Mouse (Mus musculus): ENCODE data around the gene Lyg1. TPM values are rescaled to one million over a fixed set of nuclear protein-coding genes. Genes with fewer than 3 reads are reported as not detected.

Lyg1 gene
- polyA plus RNA-seq (2015; fragmentation: Nextera tagmentation; extraction: Ambion mirVana), result not detected in 2 replicates

DNA sequence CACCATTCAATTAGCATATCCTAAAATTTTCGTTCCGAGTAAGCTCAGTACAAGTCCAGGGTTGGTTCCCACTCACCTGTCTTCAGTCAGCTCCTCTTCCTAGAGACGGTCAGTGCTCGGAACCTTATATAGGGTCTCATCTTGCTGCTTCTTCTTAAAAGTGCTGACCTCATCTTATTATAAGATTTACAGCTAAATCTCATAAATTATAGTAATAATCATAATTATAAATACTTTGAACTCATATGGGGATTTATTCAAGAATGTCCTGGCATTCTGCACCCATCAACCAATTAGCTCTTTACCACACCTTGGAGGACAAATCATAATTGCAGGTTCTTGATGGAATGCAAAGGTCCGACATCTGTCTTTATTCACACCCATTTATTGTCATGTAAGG lies at the start of gene Lyg1:
Lyg1 (minus strand) TSS at position 101 of the 400 bp plus-strand sequence.
- H3K27me3 ChIP-seq, result no peaks in the 10 kb centered on the region
- no peaks in the 10 kb centered on the region for H3K9me3 ChIP-seq
- no peak for ATAC-seq (replicated peaks)
- H3K4me1 ChIP-seq, result peaks cover 7% of the 10 kb centered on the region; the same call in 1 of the 2 replicates
- H3K27ac ChIP-seq (replicated peaks), result no peak within 1 kb of the TSS
- H3K36me3 ChIP-seq, result no peaks in the 10 kb centered on the region
- H3K9ac ChIP-seq (replicated peaks), result no peak within 1 kb of the TSS
- WGBS, result 78% methylated on average over 5 of the region's 5 CpGs
- H3K4me3 ChIP-seq, result no peak within 1 kb of the TSS
- no peak within 1 kb of the TSS for H3K4me2 ChIP-seq (replicated peaks)

- WGBS, result 85% methylated on average over 3 of the region's 3 CpGs
- H3K4me3 ChIP-seq, result no peak overlapping the region
Measured at GRCm38 (mm10) chr1:38006741-38007140, 49.2 kb upstream of the Lyg1 start.

GRCm38 (mm10) chr1:38003046-38003445 lies 45.5 kb upstream of the Lyg1 start:
- H3K4me3 ChIP-seq, result no peak overlapping the region
- no peak overlapping the region for H3K4me2 ChIP-seq (replicated peaks)
- no peak for ATAC-seq (replicated peaks)
- WGBS, result 92% methylated on average over 3 of the region's 3 CpGs
- no peaks in the 10 kb centered on the region for H3K9me3 ChIP-seq
- no peaks in the 10 kb centered on the region for H3K36me3 ChIP-seq
- peaks cover 12% of the 10 kb centered on the region for H3K4me1 ChIP-seq
- no peaks in the 10 kb centered on the region for H3K27me3 ChIP-seq
- no peak overlapping the region for H3K9ac ChIP-seq (replicated peaks)
- H3K27ac ChIP-seq (replicated peaks), result no peak overlapping the region

More at GRCm38 (mm10) chr1:38006741-38007140, 49.2 kb upstream of the Lyg1 start:
- H3K4me2 ChIP-seq (replicated peaks), result no peak overlapping the region
- no peak for ATAC-seq (replicated peaks)
- H3K27ac ChIP-seq (replicated peaks), result no peak overlapping the region
- no peaks in the 10 kb centered on the region for H3K4me1 ChIP-seq
- H3K36me3 ChIP-seq, result no peaks in the 10 kb centered on the region
- no peaks in the 10 kb centered on the region for H3K9me3 ChIP-seq
- H3K27me3 ChIP-seq, result no peaks in the 10 kb centered on the region
- H3K9ac ChIP-seq (replicated peaks), result no peak overlapping the region

GRCm38 (mm10) chr1:38001956-38002355 lies 44.4 kb upstream of the Lyg1 start:
- no peaks in the 10 kb centered on the region for H3K27me3 ChIP-seq
- no peaks in the 10 kb centered on the region for H3K36me3 ChIP-seq
- no peak overlapping the region for H3K4me3 ChIP-seq
- H3K9ac ChIP-seq (replicated peaks), result no peak overlapping the region
- H3K4me2 ChIP-seq (replicated peaks), result no peak overlapping the region
- 95% methylated on average over 9 of the region's 9 CpGs for WGBS
- H3K27ac ChIP-seq (replicated peaks), result no peak overlapping the region
- H3K9me3 ChIP-seq, result no peaks in the 10 kb centered on the region
- H3K4me1 ChIP-seq, result peaks cover 12% of the 10 kb centered on the region
- no peak for ATAC-seq (replicated peaks)

GRCm38 (mm10) chr1:38000844-38001243 lies 43.3 kb upstream of the Lyg1 start:
- ATAC-seq (replicated peaks), result no peak
- H3K9ac ChIP-seq (replicated peaks), result no peak overlapping the region
- WGBS, result 98% methylated on average over 8 of the region's 8 CpGs
- H3K27me3 ChIP-seq, result no peaks in the 10 kb centered on the region
- H3K4me3 ChIP-seq, result no peak overlapping the region
- no peaks in the 10 kb centered on the region for H3K9me3 ChIP-seq
- no peaks in the 10 kb centered on the region for H3K36me3 ChIP-seq
- H3K4me2 ChIP-seq (replicated peaks), result no peak overlapping the region
- peaks cover 18% of the 10 kb centered on the region for H3K4me1 ChIP-seq
- no peak overlapping the region for H3K27ac ChIP-seq (replicated peaks)

DNA sequence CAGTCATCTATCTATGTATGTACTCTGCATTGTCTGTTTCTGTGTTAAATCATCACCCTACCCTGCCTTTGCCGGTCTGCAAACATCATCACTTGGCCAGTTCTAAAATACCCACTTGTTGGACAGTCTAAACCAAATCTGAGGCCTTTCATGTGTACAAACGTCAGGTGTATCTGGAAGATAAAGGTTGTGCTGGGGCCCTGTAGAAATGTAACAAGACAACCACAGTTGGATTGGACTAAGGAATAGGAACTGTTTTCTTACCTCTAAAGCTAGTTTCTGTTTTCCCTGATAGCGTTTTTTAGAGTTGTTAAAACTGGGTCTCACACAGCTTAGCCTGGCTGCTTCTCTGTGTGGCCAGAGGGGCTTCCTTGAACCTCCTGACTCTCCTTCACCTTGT lies 42.0 kb upstream of the Lyg1 start:
- 87% methylated on average over 3 of the region's 3 CpGs for WGBS
- no peak for ATAC-seq (replicated peaks)
- H3K27me3 ChIP-seq, result no peaks in the 10 kb centered on the region
- peaks cover 18% of the 10 kb centered on the region for H3K4me1 ChIP-seq
- H3K9me3 ChIP-seq, result no peaks in the 10 kb centered on the region
- peaks cover 9% of the 10 kb centered on the region for H3K36me3 ChIP-seq
- no peak overlapping the region for H3K27ac ChIP-seq (replicated peaks)
- H3K4me3 ChIP-seq, result peak overlapping the region; percentile 80; the same call in 1 of the 2 replicates
- H3K4me2 ChIP-seq (replicated peaks), result no peak overlapping the region
- no peak overlapping the region for H3K9ac ChIP-seq (replicated peaks)

GRCm38 (mm10) chr1:37998371-37999199 lies 41.0 kb upstream of the Lyg1 start:
- ATAC-seq (replicated peaks), result no peak
- peak overlapping the region; percentile 74 for H3K9ac ChIP-seq (replicated peaks)
- no peaks in the 10 kb centered on the region for H3K27me3 ChIP-seq
- H3K27ac ChIP-seq (replicated peaks), result peak overlapping the region; percentile 95
- WGBS, result 5% methylated on average over 39 of the region's 47 CpGs
- H3K4me2 ChIP-seq (replicated peaks), result peak overlapping the region; percentile 64
- peak overlapping the region; percentile 80 for H3K4me3 ChIP-seq
- H3K9me3 ChIP-seq, result no peaks in the 10 kb centered on the region
- H3K36me3 ChIP-seq, result peaks cover 19% of the 10 kb centered on the region
- peaks cover 18% of the 10 kb centered on the region for H3K4me1 ChIP-seq

DNA sequence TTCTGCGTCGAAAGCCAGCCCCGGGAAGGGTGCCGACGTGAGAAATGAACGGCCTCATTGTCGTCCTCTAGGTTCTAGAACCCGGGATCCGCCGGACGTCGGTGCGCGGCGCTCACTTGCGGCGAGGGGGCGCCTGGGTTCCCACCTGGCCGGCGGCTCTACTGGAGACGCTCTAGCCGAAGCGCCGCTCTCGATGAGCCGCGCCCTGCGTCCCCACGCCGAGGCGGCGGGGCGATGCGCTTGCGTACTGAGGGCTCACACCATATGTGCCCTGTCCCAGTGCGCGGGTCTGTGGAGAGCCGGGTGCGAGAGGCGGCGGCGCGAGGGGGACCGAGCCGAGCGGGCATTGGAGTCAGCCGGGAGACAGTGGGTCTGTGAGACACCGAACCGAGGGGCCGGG lies 40.3 kb upstream of the Lyg1 start, which contains the start of the genes Txndc9 and Eif5b:
Txndc9 (minus strand) TSS at position 27 of the 400 bp plus-strand sequence.
Eif5b (plus strand) TSS at position 144 of the 400 bp plus-strand sequence.
- H3K9ac ChIP-seq (replicated peaks), result peak within 1 kb of the TSS; percentile 74
- peaks cover 24% of the 10 kb centered on the region for H3K36me3 ChIP-seq
- under 1% methylated on average over 50 of the region's 50 CpGs for WGBS
- peak within 1 kb of the TSS; percentile 80 for H3K4me3 ChIP-seq
- H3K9me3 ChIP-seq, result no peaks in the 10 kb centered on the region
- peak within 1 kb of the TSS; percentile 64 for H3K4me2 ChIP-seq (replicated peaks)
- peak within 1 kb of the TSS; percentile 95 for H3K27ac ChIP-seq (replicated peaks)
- peak; percentile 94 for ATAC-seq (replicated peaks)
- H3K27me3 ChIP-seq, result no peaks in the 10 kb centered on the region
- H3K4me1 ChIP-seq, result peaks cover 18% of the 10 kb centered on the region

DNA sequence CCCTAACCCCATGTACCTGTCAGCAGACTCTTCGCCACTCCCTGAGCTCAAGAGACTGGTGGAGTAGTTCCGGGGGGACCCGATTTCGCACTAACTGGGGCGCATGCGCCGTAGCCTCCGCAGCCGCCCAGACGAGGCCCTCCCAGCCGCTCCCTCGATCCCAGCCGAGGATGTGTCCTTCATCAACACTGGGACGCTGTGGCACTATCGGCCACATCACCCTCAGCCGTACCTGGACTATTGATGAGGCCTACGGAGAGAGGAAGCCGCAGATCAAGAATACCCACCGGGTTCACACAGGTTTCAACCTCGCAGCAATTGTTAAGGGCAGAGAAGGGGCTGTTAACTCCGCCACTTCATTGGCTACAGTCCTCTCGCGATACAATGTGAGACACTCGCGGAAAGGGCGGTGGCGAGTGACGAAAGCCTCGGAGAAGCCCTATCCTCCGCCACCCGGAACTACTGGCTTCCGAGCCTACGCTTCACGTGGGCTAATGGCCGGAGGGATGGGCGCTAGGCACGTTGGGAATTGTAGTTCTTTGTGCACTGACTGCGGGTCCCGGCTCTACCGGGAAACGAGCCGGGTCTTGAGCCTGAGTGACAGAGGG lies 39.4 kb upstream of the Lyg1 start:
- Histone ChIP-seq H3K4me1 (peaks cover 18% of the 10 kb centered on the region), H3K9ac (replicated peaks) (peak overlapping the region; percentile 74), H3K4me3 (peak overlapping the region; percentile 80), H3K27me3 (no peaks in the 10 kb centered on the region), H3K9me3 (no peaks in the 10 kb centered on the region), H3K4me2 (replicated peaks) (peak overlapping the region; percentile 64), H3K27ac (replicated peaks) (peak overlapping the region; percentile 95), H3K36me3 (peaks cover 31% of the 10 kb centered on the region)
- peak; percentile 97 for ATAC-seq (replicated peaks)
- WGBS, result under 1% methylated on average over 42 of the region's 42 CpGs

DNA sequence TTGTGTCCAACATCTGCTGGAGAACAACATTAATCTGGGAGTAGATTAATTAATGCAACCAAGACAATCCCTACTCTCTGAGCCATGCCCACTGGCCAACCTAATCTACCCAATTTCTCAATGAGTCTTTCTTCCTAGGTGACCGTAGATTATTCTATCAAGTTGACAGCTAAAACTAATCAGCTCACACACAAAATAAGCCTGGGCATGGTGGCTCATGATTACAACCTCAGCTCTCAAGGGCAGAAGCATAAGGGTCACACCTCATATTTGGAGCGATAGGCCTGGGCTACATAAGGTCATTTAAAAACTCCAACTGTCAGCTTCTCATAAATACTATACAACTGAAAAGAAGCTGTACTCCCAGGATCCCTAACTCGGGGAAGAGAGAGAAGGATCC lies 38.7 kb upstream of the Lyg1 start:
- H3K27ac ChIP-seq (replicated peaks), result peak overlapping the region; percentile 95; the same call in 1 of the 2 replicates

DNA sequence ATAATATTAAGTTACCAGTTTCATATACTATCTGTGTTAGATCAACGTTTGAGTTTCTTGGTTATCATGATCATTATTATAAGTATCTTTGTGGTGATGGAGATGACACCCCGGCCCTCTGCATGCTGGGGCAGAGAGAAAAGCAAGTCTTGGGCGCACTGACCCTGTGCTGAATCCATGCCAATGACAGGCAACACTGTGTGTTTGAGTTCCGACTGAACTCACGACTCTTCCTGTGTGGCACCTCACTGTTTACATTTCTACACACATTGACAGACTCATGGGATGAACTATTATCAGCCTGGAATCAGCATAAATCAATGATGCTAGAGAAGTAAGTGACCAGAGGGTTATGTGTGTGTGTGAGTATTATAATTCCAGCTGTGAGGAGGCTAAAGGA lies 30.3 kb upstream of the Lyg1 start:
- Histone ChIP-seq H3K27ac (replicated peaks) (no peak overlapping the region), H3K4me2 (replicated peaks) (no peak overlapping the region), H3K27me3 (no peaks in the 10 kb centered on the region), H3K4me1 (no peaks in the 10 kb centered on the region), H3K9ac (replicated peaks) (no peak overlapping the region), H3K9me3 (no peaks in the 10 kb centered on the region), H3K4me3 (no peak overlapping the region), H3K36me3 (peaks cover 65% of the 10 kb centered on the region)
- WGBS, result 91% methylated on average over 5 of the region's 5 CpGs
- ATAC-seq (replicated peaks), result no peak

More for the DNA sequence above, 38.7 kb upstream of the Lyg1 start:
- Histone ChIP-seq H3K9ac (replicated peaks) (peak overlapping the region; percentile 74), H3K9me3 (no peaks in the 10 kb centered on the region), H3K36me3 (peaks cover 38% of the 10 kb centered on the region), H3K4me2 (replicated peaks) (peak overlapping the region; percentile 64), H3K4me1 (peaks cover 18% of the 10 kb centered on the region), H3K4me3 (peak overlapping the region; percentile 80), H3K27me3 (no peaks in the 10 kb centered on the region)
- ATAC-seq (replicated peaks), result no peak
- WGBS, result 47% methylated on average over 3 of the region's 3 CpGs

DNA sequence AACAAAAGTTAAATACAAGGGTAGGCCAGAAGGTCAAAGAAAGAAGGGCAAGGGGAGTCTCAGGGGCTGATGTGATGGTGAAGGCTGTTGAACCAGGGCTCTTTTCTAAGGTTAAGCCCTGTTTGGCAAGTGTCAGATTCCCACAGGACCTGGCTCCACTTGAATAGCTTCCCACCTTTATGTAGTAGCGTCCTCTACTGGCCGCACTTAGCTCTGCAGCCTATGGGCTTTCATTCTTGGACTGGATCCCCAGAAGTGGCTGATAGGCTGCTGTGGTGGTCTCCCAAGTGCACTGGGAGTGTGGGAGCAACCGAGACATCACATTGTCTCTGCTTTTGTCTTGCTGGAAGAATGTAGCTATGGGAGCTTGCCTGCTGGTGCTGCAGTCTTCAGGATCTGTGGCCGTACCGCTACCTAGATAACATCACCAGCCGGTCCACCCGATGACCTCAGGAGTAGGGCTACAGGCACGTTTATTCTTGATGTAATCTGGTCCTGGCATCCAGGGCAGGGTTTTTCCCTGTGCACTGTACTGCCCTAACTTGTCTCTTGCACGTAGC lies 28.3 kb upstream of the Lyg1 start:
- Histone ChIP-seq H3K27ac (replicated peaks) (no peak overlapping the region), H3K36me3 (peaks cover 47% of the 10 kb centered on the region), H3K4me1 (no peaks in the 10 kb centered on the region), H3K4me2 (replicated peaks) (no peak overlapping the region), H3K9ac (replicated peaks) (no peak overlapping the region), H3K27me3 (no peaks in the 10 kb centered on the region), H3K9me3 (no peaks in the 10 kb centered on the region), H3K4me3 (no peak overlapping the region)
- ATAC-seq (replicated peaks), result no peak
- WGBS, result 85% methylated on average over 9 of the region's 9 CpGs

Measured in forebrain, embryonic 15.5 days (tissue).